Mouse (Mus musculus) limb, embryonic 12.5 days (tissue): ENCODE measurements around the gene Thumpd3. TPM values are rescaled to one million over a fixed set of nuclear protein-coding genes. Genes with fewer than 3 reads are reported as not detected.

Source experiments
- ATAC-seq: fragments of 200-750 bp; cut with Nextera tagmentation; 2 replicates; pipeline ENCODE4 v1.8.0; 2017; ENCODE audit warnings: low read depth, moderate TSS enrichment; ENCODE audit not compliant: insufficient number of reproducible peaks, insufficient read depth, low FRiP score, low TSS enrichment
- H3K27ac ChIP-seq: fragments of 300-500 bp; sonication (generic); 2 replicates; pipeline ENCODE4 v1.5.1; 2016; ENCODE audit warnings: mild to moderate bottlenecking, moderate library complexity
- H3K27me3 ChIP-seq: fragments of 300-500 bp; sonication (generic); 2 replicates; pipeline ENCODE4 v1.6.1; 2016; ENCODE audit warnings: mild to moderate bottlenecking, moderate library complexity
- H3K36me3 ChIP-seq: fragments of 300-500 bp; sonication (generic); 2 replicates; pipeline ENCODE4 v1.6.1; 2016; ENCODE audit warnings: mild to moderate bottlenecking, moderate library complexity
- H3K4me1 ChIP-seq: fragments of 300-500 bp; sonication (generic); replicated peaks from 2 replicates; pipeline ENCODE4 v1.6.1; 2016
- H3K4me2 ChIP-seq: fragments of 300-500 bp; sonication (generic); 2 replicates; pipeline ENCODE4 v1.6.1; 2016; ENCODE audit warnings: mild to moderate bottlenecking, moderate library complexity
- H3K4me3 ChIP-seq: fragments of 300-500 bp; sonication (generic); replicated peaks from 2 replicates; pipeline ENCODE4 v1.5.1; 2016; ENCODE audit warnings: mild to moderate bottlenecking
- H3K9ac ChIP-seq: fragments of 300-500 bp; sonication (generic); replicated peaks from 2 replicates; pipeline ENCODE4 v1.6.1; 2016; ENCODE audit warnings: mild to moderate bottlenecking, moderate library complexity
- H3K9me3 ChIP-seq: fragments of 300-500 bp; sonication (generic); 2 replicates; pipeline ENCODE4 v1.6.1; 2016; ENCODE audit warnings: mild to moderate bottlenecking, moderate library complexity
- WGBS: fragments of 180-500 bp; shearing (Covaris S2); methylation state at CpG from one replicate; pipeline ENCODE4 v1.1.7; 2016; 5-methylcytosine and 5-hydroxymethylcytosine counted together
- polyA plus RNA-seq: library from polyadenylated mRNA; unstranded; fragments of >200 nt; fragmentation: Nextera tagmentation; extraction: Ambion mirVana; gene quantifications from 2 replicates; pipeline ENCODE4 v1.2.1, GENCODE M21; 2016

Gene Thumpd3
- polyA plus RNA-seq, 1 experiment from 2014 or later, result 49.7 TPM

- no peak overlapping the region for H3K4me3 ChIP-seq
- no peaks in the 10 kb centered on the region for H3K9me3 ChIP-seq
- no peaks in the 10 kb centered on the region for H3K27me3 ChIP-seq
- H3K9ac ChIP-seq, result no peak overlapping the region
- H3K27ac ChIP-seq, result no peak overlapping the region
- peaks cover 92% of the 10 kb centered on the region for H3K36me3 ChIP-seq
- 76% methylated on average over 1 of the region's 1 CpGs for WGBS
- no peak overlapping the region for H3K4me2 ChIP-seq
- no peaks in the 10 kb centered on the region for H3K4me1 ChIP-seq
- no peak for ATAC-seq
Measured at GRCm38 (mm10) chr6:113060892-113061563, 15.0 kb downstream of the Thumpd3 start.

DNA sequence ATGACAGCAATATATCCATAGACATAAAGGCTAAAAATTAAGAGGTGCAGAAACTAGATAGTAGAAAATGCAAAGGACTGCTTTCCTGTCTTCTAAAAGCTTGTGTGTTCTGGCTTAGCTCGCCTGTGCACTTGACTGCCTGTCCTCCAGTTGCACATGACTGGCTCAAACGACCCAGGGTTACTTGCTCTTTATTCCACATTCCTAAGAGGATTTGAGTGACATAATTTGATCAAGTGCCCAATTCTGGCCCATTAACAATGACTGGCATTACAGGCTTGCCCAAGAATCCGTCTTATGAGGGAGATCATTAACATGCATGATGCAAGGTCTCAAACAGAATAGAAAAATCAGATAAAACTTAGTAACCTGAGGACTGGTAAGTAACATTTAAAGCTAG is 16.2 kb downstream of the Thumpd3 start:
- no peaks in the 10 kb centered on the region for H3K4me1 ChIP-seq
- no peak overlapping the region for H3K4me3 ChIP-seq
- no peak overlapping the region for H3K27ac ChIP-seq
- H3K9ac ChIP-seq, result no peak overlapping the region
- H3K9me3 ChIP-seq, result no peaks in the 10 kb centered on the region
- 77% methylated on average over 3 of the region's 3 CpGs for WGBS
- peaks cover 94% of the 10 kb centered on the region for H3K36me3 ChIP-seq
- H3K4me2 ChIP-seq, result no peak overlapping the region
- H3K27me3 ChIP-seq, result no peaks in the 10 kb centered on the region
- ATAC-seq, result no peak

DNA sequence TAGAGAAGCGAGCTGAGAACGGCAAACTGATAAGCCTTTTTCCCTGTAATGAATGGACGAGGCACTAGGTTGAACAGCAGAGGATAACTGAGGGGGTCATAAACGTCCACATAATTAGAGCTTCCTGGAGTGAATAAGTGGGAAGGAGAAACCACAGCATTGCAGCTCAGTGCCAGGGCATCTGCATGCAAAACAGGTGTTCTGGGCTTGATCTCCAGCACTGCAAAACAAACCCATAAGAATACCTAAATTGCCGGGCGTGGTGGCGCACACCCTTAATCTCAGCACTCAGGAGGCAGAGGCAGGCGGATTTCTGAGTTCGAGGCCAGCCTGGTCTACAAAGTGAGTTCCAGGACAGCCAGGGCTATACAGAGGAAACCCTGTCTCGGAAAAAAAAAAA is 17.3 kb downstream of the Thumpd3 start:
- Histone ChIP-seq H3K36me3 (peaks cover 96% of the 10 kb centered on the region), H3K9me3 (no peaks in the 10 kb centered on the region), H3K4me3 (no peak overlapping the region), H3K27ac (no peak overlapping the region), H3K4me1 (no peaks in the 10 kb centered on the region), H3K9ac (no peak overlapping the region), H3K4me2 (no peak overlapping the region), H3K27me3 (no peaks in the 10 kb centered on the region)
- no peak for ATAC-seq
- 83% methylated on average over 10 of the region's 10 CpGs for WGBS

GRCm38 (mm10) chr6:113065186-113065585 is 19.2 kb downstream of the Thumpd3 start:
- no peaks in the 10 kb centered on the region for H3K27me3 ChIP-seq
- WGBS, result 93% methylated on average over 3 of the region's 3 CpGs
- no peak overlapping the region for H3K4me2 ChIP-seq
- H3K9ac ChIP-seq, result no peak overlapping the region
- H3K4me1 ChIP-seq, result no peaks in the 10 kb centered on the region
- H3K36me3 ChIP-seq, result peaks cover 95% of the 10 kb centered on the region
- H3K9me3 ChIP-seq, result no peaks in the 10 kb centered on the region
- H3K27ac ChIP-seq, result no peak overlapping the region
- ATAC-seq, result no peak
- H3K4me3 ChIP-seq, result no peak overlapping the region

GRCm38 (mm10) chr6:113069154-113069553 is 23.1 kb downstream of the Thumpd3 start:
- no peak overlapping the region for H3K4me2 ChIP-seq
- H3K9ac ChIP-seq, result no peak overlapping the region
- no peak overlapping the region for H3K27ac ChIP-seq
- WGBS, result 100% methylated on average over 1 of the region's 1 CpGs
- H3K27me3 ChIP-seq, result no peaks in the 10 kb centered on the region
- H3K4me3 ChIP-seq, result no peak overlapping the region
- no peak for ATAC-seq
- H3K36me3 ChIP-seq, result peaks cover 61% of the 10 kb centered on the region
- peaks cover 7% of the 10 kb centered on the region; the same call in 1 of the 2 replicates for H3K4me1 ChIP-seq
- no peaks in the 10 kb centered on the region for H3K9me3 ChIP-seq

DNA sequence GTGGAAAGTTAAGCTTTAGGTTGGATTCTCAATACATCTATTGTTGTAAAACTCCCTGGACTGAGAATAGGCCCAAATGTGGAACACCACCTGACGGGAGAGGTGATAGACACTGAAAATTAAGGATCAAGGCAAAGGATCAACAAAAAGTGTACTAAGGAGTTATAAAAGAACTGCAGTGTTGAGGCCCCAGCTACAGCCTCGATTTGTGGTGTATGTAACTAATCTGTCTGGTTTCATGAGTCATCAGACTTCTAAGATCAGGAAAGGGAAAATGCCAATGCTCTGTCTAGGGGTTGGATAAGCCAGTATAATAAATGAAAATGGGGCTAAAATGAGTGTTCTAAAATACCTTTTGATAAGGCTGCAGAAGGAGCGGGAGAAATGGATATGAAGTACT is 29.2 kb downstream of the Thumpd3 start:
- Histone ChIP-seq H3K4me1 (peaks cover 32% of the 10 kb centered on the region), H3K36me3 (peaks cover 3% of the 10 kb centered on the region; the same call in 1 of the 2 replicates), H3K27ac (peak overlapping the region; percentile 99), H3K4me2 (peak overlapping the region; percentile 91), H3K27me3 (no peaks in the 10 kb centered on the region), H3K4me3 (peak overlapping the region; percentile 94), H3K9ac (peak overlapping the region; percentile 99), H3K9me3 (no peaks in the 10 kb centered on the region)
- WGBS, result 31% methylated on average over 3 of the region's 3 CpGs
- ATAC-seq, result no peak

DNA sequence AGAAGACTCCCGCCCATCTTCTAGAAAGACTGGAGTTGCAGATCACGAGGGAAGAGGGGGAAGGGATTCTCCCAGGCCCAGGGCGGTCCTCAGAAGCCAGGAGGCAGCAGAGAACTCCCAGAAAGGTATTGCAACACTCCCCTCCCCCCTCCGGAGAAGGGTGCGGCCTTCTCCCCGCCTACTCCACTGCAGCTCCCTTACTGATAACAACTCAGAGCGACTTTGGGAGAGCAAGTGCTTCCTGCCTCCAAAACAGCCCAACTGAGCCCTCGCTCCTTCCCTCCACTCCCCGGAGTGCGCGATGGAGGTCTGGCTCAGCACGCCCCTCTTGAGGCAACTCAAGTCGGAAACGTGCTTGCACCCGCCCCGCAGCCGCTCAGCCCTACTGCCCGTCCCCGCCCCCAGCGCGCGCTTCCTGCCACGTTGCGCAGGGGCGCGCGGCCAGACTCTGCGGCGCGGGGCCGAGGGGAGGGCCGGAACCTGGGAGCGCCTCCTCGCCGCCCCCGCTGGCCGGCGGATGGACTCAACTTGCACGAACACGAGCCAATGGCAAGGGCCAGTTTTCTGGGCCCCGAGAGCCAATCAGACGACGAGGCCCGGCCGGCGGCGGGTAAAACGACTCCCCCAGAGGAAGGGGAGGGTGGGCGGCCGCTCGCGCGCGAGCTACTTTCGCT is 30.1 kb downstream of the Thumpd3 start:
- H3K27ac ChIP-seq, result peak overlapping the region; percentile 99
- H3K27me3 ChIP-seq, result no peaks in the 10 kb centered on the region
- peak overlapping the region; percentile 99 for H3K9ac ChIP-seq
- peak overlapping the region; percentile 94 for H3K4me3 ChIP-seq
- no peaks in the 10 kb centered on the region for H3K9me3 ChIP-seq
- under 1% methylated on average over 48 of the region's 55 CpGs for WGBS
- peak overlapping the region; percentile 91 for H3K4me2 ChIP-seq
- H3K36me3 ChIP-seq, result peaks cover 3% of the 10 kb centered on the region; the same call in 1 of the 2 replicates
- ATAC-seq, result peak; percentile 92
- peaks cover 34% of the 10 kb centered on the region for H3K4me1 ChIP-seq

GRCm38 (mm10) chr6:113076686-113077516 is 30.9 kb downstream of the Thumpd3 start, which contains the start of gene Setd5:
Gene Setd5 (plus strand): TSS chr6:113077365.
- H3K4me3 ChIP-seq, result peak within 1 kb of the TSS; percentile 94
- peaks cover 38% of the 10 kb centered on the region for H3K4me1 ChIP-seq
- H3K27ac ChIP-seq, result peak within 1 kb of the TSS; percentile 99
- peak within 1 kb of the TSS; percentile 91 for H3K4me2 ChIP-seq
- no peaks in the 10 kb centered on the region for H3K36me3 ChIP-seq
- H3K9me3 ChIP-seq, result no peaks in the 10 kb centered on the region
- H3K27me3 ChIP-seq, result no peaks in the 10 kb centered on the region
- peak; percentile 91 for ATAC-seq
- under 1% methylated on average over 86 of the region's 91 CpGs for WGBS
- H3K9ac ChIP-seq, result peak within 1 kb of the TSS; percentile 99

DNA sequence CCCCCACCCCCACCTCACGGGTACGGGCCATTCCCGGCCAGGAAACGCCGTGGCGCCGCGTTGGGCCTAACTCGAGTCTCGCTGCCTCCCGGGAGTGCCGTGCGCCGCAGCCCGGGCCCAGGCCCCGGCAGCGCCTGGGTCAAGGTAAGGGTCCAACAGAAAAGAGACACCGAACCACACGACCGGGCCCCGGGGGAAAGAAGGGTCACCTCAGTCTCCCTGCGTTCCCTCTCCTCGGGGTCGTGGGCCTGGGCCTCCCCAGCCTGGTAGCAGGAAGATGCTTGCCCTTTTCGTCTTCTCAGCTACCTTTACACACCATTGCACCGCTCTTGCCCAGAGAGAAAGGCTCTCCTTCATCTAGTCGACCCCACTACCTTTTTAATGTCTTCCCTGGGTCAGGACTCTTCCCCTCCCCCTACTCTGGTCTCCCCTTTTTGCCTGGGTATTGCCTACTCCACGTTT is 31.6 kb downstream of the Thumpd3 start:
- Histone ChIP-seq H3K27me3 (no peaks in the 10 kb centered on the region), H3K9me3 (no peaks in the 10 kb centered on the region), H3K9ac (peak overlapping the region; percentile 99), H3K4me1 (peaks cover 43% of the 10 kb centered on the region), H3K36me3 (no peaks in the 10 kb centered on the region), H3K4me2 (peak overlapping the region; percentile 91), H3K4me3 (peak overlapping the region; percentile 94), H3K27ac (peak overlapping the region; percentile 99)
- no peak for ATAC-seq
- under 1% methylated on average over 28 of the region's 28 CpGs for WGBS

DNA sequence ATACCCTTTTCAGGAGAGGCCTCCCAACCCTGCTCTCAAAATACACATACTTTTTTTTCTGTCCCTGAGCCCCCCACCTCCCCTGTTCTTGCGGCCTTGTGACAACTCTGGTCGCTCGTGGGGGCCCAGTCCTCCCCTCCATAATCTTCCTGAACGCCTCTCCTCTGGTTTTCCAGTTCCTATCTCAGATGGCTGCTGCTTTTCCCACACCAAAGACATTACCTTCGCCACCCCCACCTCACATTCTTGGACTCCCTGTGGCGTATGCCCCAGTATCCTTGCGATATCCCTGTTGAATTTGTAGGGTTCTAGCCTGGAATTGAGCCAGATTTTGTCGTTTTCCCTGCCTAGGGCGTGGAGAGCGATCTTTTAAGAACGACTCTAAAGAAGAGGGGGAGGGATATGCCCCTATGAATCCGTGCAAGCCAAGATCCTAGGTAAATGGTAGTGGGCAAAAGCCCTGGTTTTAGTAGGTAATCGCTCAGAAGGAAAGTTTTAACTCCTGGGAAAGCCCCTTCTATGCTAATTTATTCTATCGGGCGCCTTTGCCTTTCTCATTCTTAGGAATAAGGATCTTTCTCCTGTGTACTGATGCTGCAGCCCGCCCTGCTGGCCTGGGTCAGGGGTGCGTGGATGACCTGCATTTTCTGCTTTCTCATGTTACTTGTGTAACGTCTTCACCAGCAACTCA is 32.2 kb downstream of the Thumpd3 start:
- Histone ChIP-seq H3K4me3 (peak overlapping the region; percentile 94), H3K27me3 (no peaks in the 10 kb centered on the region), H3K4me2 (peak overlapping the region; percentile 91), H3K27ac (peak overlapping the region; percentile 99), H3K9ac (peak overlapping the region; percentile 99), H3K4me1 (peaks cover 43% of the 10 kb centered on the region), H3K9me3 (no peaks in the 10 kb centered on the region), H3K36me3 (no peaks in the 10 kb centered on the region)
- WGBS, result under 1% methylated on average over 18 of the region's 18 CpGs
- ATAC-seq, result no peak
